Mouse (Mus musculus): Measurements from ENCODE around the gene Prrt4.

Gene Prrt4

DNA sequence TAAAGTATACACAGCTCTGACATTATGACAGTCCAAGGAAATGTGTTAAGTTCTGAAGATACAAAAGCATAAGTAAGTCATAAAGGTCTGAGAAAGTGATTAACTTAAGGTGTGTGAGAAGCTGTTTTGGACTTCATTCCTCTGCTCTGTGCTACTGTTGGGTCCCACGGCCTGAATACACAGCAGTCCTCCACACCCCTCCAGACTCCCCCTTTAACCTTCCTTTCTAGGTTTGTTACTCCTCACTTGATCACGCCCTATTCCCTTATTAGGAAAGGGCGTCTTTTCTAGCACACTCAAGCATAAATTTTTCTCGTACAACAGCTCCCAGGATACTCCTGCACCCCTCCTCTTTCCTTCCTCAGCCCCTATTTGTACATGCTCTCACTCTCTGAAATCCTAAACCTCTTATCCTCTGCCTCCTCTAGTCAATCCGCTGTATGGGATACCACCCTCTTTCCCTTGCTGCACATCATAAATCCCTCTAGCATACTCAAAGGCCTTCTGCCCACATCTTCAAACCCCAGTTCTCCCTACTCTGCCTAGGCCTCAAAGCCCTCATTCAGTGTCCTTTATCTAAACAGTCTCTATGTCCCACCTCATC is 31.9 kb downstream of the Prrt4 start:
- no peak for DNase-seq (ENCODE audit: low read depth, low spot score)

- peak; percentile 12 for DNase-seq (ENCODE audit: low read depth, low spot score)
These were observed 32.7 kb downstream of the Prrt4 start for GRCm38 (mm10) chr6:29146641-29147040.

DNA sequence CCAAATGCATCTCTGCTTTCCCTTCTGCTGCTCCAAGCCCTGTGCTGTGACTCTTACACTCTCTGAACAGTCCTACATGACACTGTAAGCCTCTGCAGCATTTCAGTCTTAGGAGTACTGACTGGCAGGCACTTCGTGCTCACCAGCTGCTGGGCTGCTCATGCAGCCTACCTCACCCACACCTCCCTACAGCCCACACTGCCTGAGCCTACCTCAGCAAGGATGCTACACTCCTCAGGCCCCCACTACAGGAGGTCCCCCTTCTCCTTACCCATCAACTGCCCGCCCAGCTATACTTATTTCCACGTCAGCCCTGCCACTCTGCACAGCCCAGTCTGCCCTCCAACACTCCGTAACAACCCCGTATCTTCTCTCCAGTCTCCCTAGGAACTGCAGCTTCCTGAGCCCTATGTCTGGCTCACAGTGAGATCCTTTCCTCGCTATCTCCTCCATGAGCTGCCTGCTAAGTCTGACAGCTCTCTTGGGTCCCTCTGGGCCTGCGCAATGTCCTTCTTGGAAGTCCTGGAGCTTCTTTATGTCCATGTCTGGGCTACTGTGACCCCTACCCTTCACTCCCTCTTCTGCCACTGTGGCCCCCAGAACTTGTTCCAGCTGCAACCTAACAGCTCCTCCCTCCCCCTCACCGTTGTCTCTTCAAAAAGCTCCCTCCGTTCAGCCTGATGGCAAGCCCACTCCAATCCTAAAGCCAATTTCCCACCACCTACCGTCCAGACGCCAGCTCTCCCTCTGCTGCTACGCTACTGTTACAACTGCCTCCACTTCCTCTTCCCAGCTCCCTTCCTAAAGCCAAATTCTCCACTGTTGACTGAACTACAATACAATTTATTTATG is 33.7 kb downstream of the Prrt4 start:
- DNase-seq (ENCODE audit: low read depth, low spot score), result no peak

- DNase-seq (ENCODE audit: low read depth, low spot score), result no peak
These were observed 34.4 kb downstream of the Prrt4 start for GRCm38 (mm10) chr6:29144971-29145370.

GRCm38 (mm10) chr6:29143608-29144007 is 35.8 kb downstream of the Prrt4 start:
- peak; percentile 57 for DNase-seq (ENCODE audit: low read depth, low spot score)

- DNase-seq (ENCODE audit: low read depth, low spot score), result no peak
These were observed 41.9 kb downstream of the Prrt4 start for GRCm38 (mm10) chr6:29137441-29137840.

DNA sequence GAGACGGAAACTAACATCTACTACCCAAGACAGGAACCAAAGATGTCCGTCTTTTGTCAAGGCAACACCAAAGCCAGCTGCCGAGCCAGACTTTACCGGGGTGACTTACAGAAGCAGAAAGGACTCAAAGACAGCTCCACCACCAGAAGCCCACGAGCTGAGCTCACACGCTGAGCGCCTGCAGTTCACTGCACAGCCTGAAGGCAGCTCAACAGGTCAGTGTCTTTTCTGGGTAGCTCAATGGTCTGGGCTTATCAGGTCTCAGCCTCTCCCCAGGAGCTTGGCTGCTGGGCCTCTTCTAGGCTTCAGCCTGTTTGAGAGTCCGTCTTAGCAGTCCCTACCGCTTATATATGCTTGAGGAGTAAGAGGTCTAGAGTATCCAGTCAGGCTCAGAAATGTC is 46.3 kb downstream of the Prrt4 start:
- no peak for DNase-seq (ENCODE audit: low read depth, low spot score)

DNA sequence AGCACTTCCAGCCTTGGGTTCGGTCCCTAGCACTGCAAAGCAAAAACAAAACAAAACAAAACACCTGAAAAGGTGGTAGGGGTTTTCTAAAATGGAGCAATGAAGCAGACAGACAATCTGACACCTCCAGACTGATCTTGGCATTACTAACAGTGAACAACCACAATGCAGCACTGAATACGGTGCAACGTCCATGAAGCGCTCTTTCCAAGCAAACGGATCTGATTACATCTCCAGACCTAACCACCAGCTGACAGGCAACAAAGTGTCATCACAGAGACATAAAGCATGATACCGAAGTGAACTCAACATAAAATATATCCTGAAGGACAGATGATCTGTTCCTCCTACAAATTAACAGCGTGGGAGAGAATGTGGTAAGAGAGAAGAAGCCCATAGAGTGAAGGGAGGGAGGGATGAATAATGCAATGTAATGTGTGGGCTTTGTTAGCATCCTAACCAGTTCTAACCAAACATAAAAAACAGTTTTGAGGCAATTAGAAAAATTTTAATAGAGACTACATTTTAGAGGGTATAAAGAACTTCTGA is 52.4 kb downstream of the Prrt4 start:
- no peak for DNase-seq (ENCODE audit: low read depth, low spot score)

DNA sequence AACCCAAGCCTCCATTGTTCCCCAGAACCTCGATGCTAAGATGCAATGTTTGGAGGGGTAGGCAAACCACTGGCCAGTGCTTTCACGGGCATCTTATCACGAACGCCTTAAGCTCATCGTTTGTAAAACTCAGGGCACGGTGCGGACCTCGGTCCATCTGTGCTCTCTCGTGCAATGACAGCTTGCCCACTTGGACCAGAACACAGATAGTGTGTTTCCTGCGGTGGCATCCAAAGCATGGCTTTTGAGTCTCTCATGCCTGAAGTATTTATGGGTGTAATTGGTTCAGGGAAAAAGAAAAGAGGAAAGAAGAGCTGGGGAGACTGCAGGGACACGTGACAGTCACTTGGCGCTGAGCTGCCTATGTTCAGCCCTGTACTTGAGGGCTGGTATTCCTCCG is 59.4 kb downstream of the Prrt4 start:
- no peak for DNase-seq (ENCODE audit: low read depth, low spot score)

All from mesoderm, embryonic 11.5 days (tissue).